23 mouse cellular contexts compared by ENCODE assay signal in the genomic region with DNA sequence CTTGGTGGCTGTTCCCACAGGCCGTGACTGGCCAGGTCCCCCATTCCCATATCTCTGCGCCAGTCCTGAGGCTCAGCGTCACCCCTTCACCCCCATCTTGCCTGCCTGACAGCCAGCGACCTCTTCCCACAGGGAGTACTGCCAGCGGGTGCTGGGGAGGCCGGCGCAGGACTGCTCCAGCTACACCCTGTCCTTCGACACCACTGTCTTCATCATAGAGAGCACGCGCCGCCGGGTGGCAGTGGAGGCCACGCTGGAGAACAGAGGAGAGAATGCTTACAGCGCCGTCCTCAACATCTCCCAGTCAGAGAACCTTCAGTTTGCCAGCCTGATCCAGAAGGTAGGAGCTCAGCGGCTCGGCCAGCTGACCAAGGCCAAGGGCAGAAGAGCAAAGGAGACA. TPM values are rescaled to one million over a fixed set of nuclear protein-coding genes. Genes with fewer than 3 reads are reported as not detected.
DNase-seq lines count a peak whose midpoint lies in the region; TF ChIP-seq lines count a peak whose summit lies in the region.
"Had no signal": no experiment of that assay in that cellular context is flagged by ENCODE, and none has a peak within 500 bp of the region (broad histone marks: within the 10 kb centered on the region; RNA-seq: fewer than 3 reads in every experiment).

No protein-coding gene starts in this region.

- 53% methylated on average over 17 of the region's 17 CpGs for WGBS in heart, embryonic 10.5 days

- no peak for DNase-seq in heart, embryonic 10.5 days (ENCODE audit: low spot score)
- no peak for DNase-seq in heart, postnatal 14 days
- no peak for DNase-seq in layer of hippocampus, adult 2 months (ENCODE audit: low spot score in 2 of 2)
- no peak for DNase-seq in layer of hippocampus, postnatal 25 days (ENCODE audit: extremely low spot score in 1 of 2, low spot score in 1 of 2)
- peak; percentile 39 for DNase-seq in retina, embryonic 14.5 days (ENCODE audit: low spot score)
- no peak for DNase-seq in retina, postnatal 1 day
- DNase-seq in gastrocnemius, adult 8-10 months (ENCODE audit: low spot score in 2 of 2), result no peak
- DNase-seq: adrenal gland, postnatal 14 days; B cell, adult 2 months; cerebellum, adult 2 months; cerebellum, postnatal 25 days; gastrocnemius, postnatal 25 days; heart, adult 2 months; heart, postnatal 4 days; kidney, adult 11 months; kidney, postnatal 10 days; layer of hippocampus, postnatal 36 days; liver, postnatal 0 days; right cerebral cortex, postnatal 14 days; thymus, postnatal 14 days had no signal

- H3K27ac ChIP-seq in heart, embryonic 10.5 days, result peak overlapping the region; percentile 23; the same call in 1 of the 2 replicates
- H3K27ac ChIP-seq in layer of hippocampus, adult 2 months, result no peak overlapping the region
- H3K27ac ChIP-seq: embryonic facial prominence, embryonic 12.5 days; heart, adult 2 months; limb, embryonic 12.5 days had no signal

- no peaks in the 10 kb centered on the region for H3K36me3 ChIP-seq in heart, embryonic 10.5 days
- H3K36me3 ChIP-seq: embryonic facial prominence, embryonic 12.5 days had no signal

- H3K4me1 ChIP-seq in heart, embryonic 10.5 days, result peaks cover 39% of the 10 kb centered on the region
- H3K4me1 ChIP-seq: embryonic facial prominence, embryonic 12.5 days; limb, embryonic 12.5 days had no signal

- peak; percentile 21 for TF ChIP-seq CTCF in layer of hippocampus, adult 2 months (conservative IDR thresholded peaks at IDR 0.05)

- intact Hi-C loops in heart, postnatal 14 days (cut with DNase I), result no loop called here

- H3K27me3 ChIP-seq in heart, embryonic 10.5 days (ENCODE audit: insufficient read depth, poor library complexity, severe bottlenecking), result 0 out of 2 replicates have a peak, but pooled peaks cover 12% of the 10 kb centered on the region
- H3K27me3 ChIP-seq: CH12.LX; embryonic facial prominence, embryonic 12.5 days; limb, embryonic 12.5 days had no signal

- H3K4me3 ChIP-seq in heart, embryonic 10.5 days, result no peak overlapping the region
- no peak overlapping the region for H3K4me3 ChIP-seq in layer of hippocampus, adult 2 months
- H3K4me3 ChIP-seq: embryonic facial prominence, embryonic 12.5 days; heart, adult 2 months; limb, embryonic 12.5 days had no signal

- no peaks in the 10 kb centered on the region for H3K9me3 ChIP-seq in heart, embryonic 10.5 days
- H3K9me3 ChIP-seq: embryonic facial prominence, embryonic 12.5 days; limb, embryonic 12.5 days had no signal

RNA-seq across cellular contexts. Expression of a gene that starts 44.3 kb away (rescaled TPM):
- 21.1 and 21.2 TPM in 2 replicates for polyA plus RNA-seq in heart, embryonic 10.5 days (2016; fragmentation: Nextera tagmentation; extraction: Ambion mirVana)
- total RNA-seq in heart, postnatal 14 days (2021), result 10 to 100 TPM; 24.8 to 25.9 TPM
- 10 to 100 TPM; 91.9 to 95.0 TPM for total RNA-seq in layer of hippocampus, adult 2 months (2021)
- 100 to 1,000 TPM in 1 of 2 experiments, 10 to 100 TPM in 1; 97.6 to 105 TPM for total RNA-seq in layer of hippocampus, postnatal 25 days (2021)
- 10 to 100 TPM; 11.7 to 15.2 (median 13.0) TPM for total RNA-seq in gastrocnemius, adult 8-10 months (2022)
